Mouse (Mus musculus) small intestine, adult 2 months (tissue): ENCODE results near the gene Nav2. TPM values are rescaled to one million over a fixed set of nuclear protein-coding genes. Genes with fewer than 3 reads are reported as not detected.

ENCODE experiments used
- H3K27ac ChIP-seq: fragments of 200-500 bp; 2 replicates; pipeline ENCODE4 v1.5.1; 2012; ENCODE audit warnings: low read depth, low read length, control low read depth, inconsistent platforms; ENCODE audit not compliant: insufficient read depth
- H3K27me3 ChIP-seq: fragments of 200-500 bp; 2 replicates; pipeline ENCODE4 v1.6.1; 2012; ENCODE audit warnings: mild to moderate bottlenecking, moderate library complexity, low read length, inconsistent platforms; ENCODE audit not compliant: control insufficient read depth, insufficient read depth
- H3K36me3 ChIP-seq: fragments of 200-500 bp; 2 replicates; pipeline ENCODE4 v1.6.1; 2012; ENCODE audit warnings: mild to moderate bottlenecking, low read length, control low read depth, inconsistent platforms; ENCODE audit not compliant: control insufficient read depth, insufficient read depth
- H3K4me1 ChIP-seq: fragments of 200-500 bp; 2 replicates; pipeline ENCODE4 v1.6.1; 2012; ENCODE audit warnings: low read length, inconsistent platforms, mixed read lengths; ENCODE audit not compliant: control insufficient read depth, insufficient read depth, insufficient read length
- H3K4me3 ChIP-seq: fragments of 200-500 bp; 2 replicates; pipeline ENCODE4 v1.5.1; 2012; ENCODE audit warnings: low read depth, mild to moderate bottlenecking, control low read depth, inconsistent platforms, low read length, moderate library complexity
- CTCF ChIP-seq: fragments of 200-500 bp; IDR thresholded peaks from 2 replicates; pipeline ENCODE4 v1.5.1; 2012; ENCODE audit warnings: low read depth, mild to moderate bottlenecking, control low read depth, inconsistent platforms, low read length, moderate library complexity, mixed read lengths; ENCODE audit not compliant: insufficient replicate concordance, insufficient read length; ENCODE audit errors: extremely low read depth
- POLR2A ChIP-seq: fragments of 200-500 bp; IDR thresholded peaks from 2 replicates; pipeline ENCODE4 v1.6.1; 2012; ENCODE audit warnings: low read depth, mild to moderate bottlenecking, control low read depth, inconsistent platforms, low read length, moderate library complexity
- WGBS: fragments of 180-500 bp; shearing (Covaris S2); methylation state at CpG from one replicate; pipeline ENCODE4 v1.1.7; 2018; 5-methylcytosine and 5-hydroxymethylcytosine counted together
- polyA plus RNA-seq: library from polyadenylated mRNA; depleted of rRNA; stranded (reverse); fragments of >200 nt; gene quantifications from 2 replicates; pipeline ENCODE4 v1.2.3, GENCODE M21; 2012

Gene Nav2
- polyA plus RNA-seq, 1 experiment: 8.5 TPM

- no peaks in the 10 kb centered on the region for H3K36me3 ChIP-seq
- TF ChIP-seq POLR2A: no peak
- H3K27ac ChIP-seq: no peak overlapping the region
- no peaks in the 10 kb centered on the region for H3K4me1 ChIP-seq
- H3K4me3 ChIP-seq: no peak overlapping the region
- H3K27me3 ChIP-seq: no peaks in the 10 kb centered on the region
- 64% methylated on average over 3 of the region's 3 CpGs for WGBS
Measured at GRCm38 (mm10) chr7:48981814-48982213, 73.3 kb downstream of the Nav2 start.

- no peaks in the 10 kb centered on the region for H3K36me3 ChIP-seq
- TF ChIP-seq CTCF: no peak
- TF ChIP-seq POLR2A: no peak
- no peaks in the 10 kb centered on the region for H3K4me1 ChIP-seq
- no peak overlapping the region for H3K27ac ChIP-seq
- no peak overlapping the region for H3K4me3 ChIP-seq
- no peaks in the 10 kb centered on the region for H3K27me3 ChIP-seq
- WGBS: 79% methylated on average over 7 of the region's 7 CpGs
Measured at GRCm38 (mm10) chr7:48982573-48982972, 74.1 kb downstream of the Nav2 start.

GRCm38 (mm10) chr7:48991911-48992552 is 83.5 kb downstream of the Nav2 start:
- H3K4me3 ChIP-seq: no peak overlapping the region
- H3K36me3 ChIP-seq: no peaks in the 10 kb centered on the region
- TF ChIP-seq POLR2A (no peak), CTCF (no peak)
- 0 out of 2 replicates have a peak, but pooled peaks cover 2% of the 10 kb centered on the region for H3K4me1 ChIP-seq
- H3K27me3 ChIP-seq: no peaks in the 10 kb centered on the region
- no peak overlapping the region for H3K27ac ChIP-seq
- 26% methylated on average over 8 of the region's 8 CpGs for WGBS

- 47% methylated on average over 13 of the region's 13 CpGs for WGBS
- H3K36me3 ChIP-seq: no peaks in the 10 kb centered on the region
- H3K4me3 ChIP-seq: no peak overlapping the region
Measured at GRCm38 (mm10) chr7:48995171-48995570, 86.7 kb downstream of the Nav2 start.

GRCm38 (mm10) chr7:48995701-48996100 is 87.2 kb downstream of the Nav2 start:
- no peaks in the 10 kb centered on the region for H3K36me3 ChIP-seq
- TF ChIP-seq POLR2A (no peak), CTCF (no peak)
- H3K4me3 ChIP-seq: no peak overlapping the region
- WGBS: 82% methylated on average over 8 of the region's 8 CpGs
- no peaks in the 10 kb centered on the region for H3K27me3 ChIP-seq
- H3K27ac ChIP-seq: no peak overlapping the region
- 0 out of 2 replicates have a peak, but pooled peaks cover 2% of the 10 kb centered on the region for H3K4me1 ChIP-seq

More at GRCm38 (mm10) chr7:48995171-48995570, 86.7 kb downstream of the Nav2 start:
- TF ChIP-seq CTCF (no peak), POLR2A (no peak)
- Histone ChIP-seq H3K27me3 (no peaks in the 10 kb centered on the region), H3K27ac (no peak overlapping the region), H3K4me1 (0 out of 2 replicates have a peak, but pooled peaks cover 2% of the 10 kb centered on the region)

GRCm38 (mm10) chr7:48996829-48997228 is 88.3 kb downstream of the Nav2 start:
- TF ChIP-seq CTCF (no peak), POLR2A (no peak)
- Histone ChIP-seq H3K4me1 (peaks cover 2% of the 10 kb centered on the region; the same call in 1 of the 2 replicates), H3K27ac (no peak overlapping the region), H3K4me3 (no peak overlapping the region), H3K27me3 (no peaks in the 10 kb centered on the region), H3K36me3 (no peaks in the 10 kb centered on the region)
- WGBS: 66% methylated on average over 5 of the region's 5 CpGs

GRCm38 (mm10) chr7:48998097-48998496 is 89.6 kb downstream of the Nav2 start:
- Histone ChIP-seq H3K36me3 (no peaks in the 10 kb centered on the region), H3K27ac (no peak overlapping the region), H3K4me1 (peaks cover 2% of the 10 kb centered on the region; the same call in 1 of the 2 replicates), H3K4me3 (no peak overlapping the region), H3K27me3 (no peaks in the 10 kb centered on the region)
- TF ChIP-seq POLR2A: no peak
- TF ChIP-seq CTCF: no peak
- WGBS: 80% methylated on average over 8 of the region's 8 CpGs
